Mouse (Mus musculus): ENCODE data around the gene Bmp6. TPM values are rescaled to one million over a fixed set of nuclear protein-coding genes. Genes with fewer than 3 reads are reported as not detected.

The Bmp6 gene
- polyA plus RNA-seq, 1 experiment from 2014 or later = 0.27 TPM

DNA sequence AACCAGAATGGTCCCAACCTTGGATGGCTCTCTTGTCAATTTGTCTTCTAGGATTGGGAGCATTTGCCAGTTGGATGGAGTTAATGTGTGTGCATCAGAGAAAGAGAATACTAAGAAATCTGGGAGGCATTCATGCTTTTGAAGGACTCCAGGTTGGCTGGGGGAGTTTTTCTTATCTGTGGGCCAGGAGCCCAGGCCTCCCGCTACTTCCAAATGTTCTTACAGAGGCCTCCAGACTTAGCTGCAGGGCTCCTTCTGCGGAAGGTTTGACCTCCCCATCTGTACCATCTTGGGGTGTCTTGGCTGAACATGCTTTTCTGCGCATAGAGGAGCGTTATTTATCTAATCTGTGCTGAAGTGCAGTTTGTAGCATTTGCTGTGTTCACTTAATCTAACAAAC is 127.7 kb downstream of the Bmp6 start:
- ATAC-seq (replicated peaks; ENCODE audit: low FRiP score) (no peak), DNase-seq (ENCODE audit: low spot score) (no peak)

DNA sequence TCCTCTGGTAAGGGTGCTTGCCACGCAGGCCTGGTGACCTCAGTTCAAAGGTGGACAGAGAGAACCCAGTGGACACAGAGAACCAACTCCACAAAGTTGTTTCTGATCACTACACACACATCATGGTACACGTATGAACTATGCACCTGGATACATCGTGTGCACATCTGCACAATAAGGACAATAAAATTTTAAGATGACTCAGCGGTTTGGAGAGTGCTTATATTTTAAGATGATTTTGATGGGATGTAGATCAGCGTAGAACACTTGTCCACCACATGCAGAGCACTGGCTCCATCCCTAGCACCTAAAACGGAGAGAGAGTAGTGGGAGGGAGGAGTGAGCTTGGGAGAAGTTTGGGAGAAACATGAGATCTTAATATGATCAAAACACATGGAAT is 128.6 kb downstream of the Bmp6 start:
- H3K9ac ChIP-seq (ENCODE audit: low read depth, low read length) = no peak overlapping the region
- ATAC-seq (replicated peaks; ENCODE audit: low FRiP score) (no peak), DNase-seq (ENCODE audit: low spot score) (no peak)
- WGBS = 84% methylated on average over 6 of the region's 6 CpGs
- no peaks in the 10 kb centered on the region for H3K27me3 ChIP-seq (replicated peaks; ENCODE audit: control insufficient read depth, insufficient read depth, low read length)
- H3K4me3 ChIP-seq (ENCODE audit: low read depth, low read length) = no peak overlapping the region
- H3K4me1 ChIP-seq (replicated peaks; ENCODE audit: control insufficient read depth, insufficient read depth, low read length) = no peaks in the 10 kb centered on the region
- no peaks in the 10 kb centered on the region for H3K36me3 ChIP-seq (ENCODE audit: control insufficient read depth, insufficient read depth, low read length)
- no peak overlapping the region for H3K27ac ChIP-seq (ENCODE audit: low read depth, low read length)
- no peak overlapping the region for H3K4me2 ChIP-seq
- H3K9me3 ChIP-seq (ENCODE audit: control insufficient read depth, low read length) = no peaks in the 10 kb centered on the region

More for the DNA sequence above, 127.7 kb downstream of the Bmp6 start:
- Histone ChIP-seq H3K4me3 (ENCODE audit: low read depth, low read length) (no peak overlapping the region), H3K4me1 (replicated peaks; ENCODE audit: control insufficient read depth, insufficient read depth, low read length) (no peaks in the 10 kb centered on the region), H3K27me3 (replicated peaks; ENCODE audit: control insufficient read depth, insufficient read depth, low read length) (no peaks in the 10 kb centered on the region), H3K9me3 (ENCODE audit: control insufficient read depth, low read length) (no peaks in the 10 kb centered on the region), H3K4me2 (no peak overlapping the region), H3K27ac (ENCODE audit: low read depth, low read length) (no peak overlapping the region), H3K36me3 (ENCODE audit: control insufficient read depth, insufficient read depth, low read length) (no peaks in the 10 kb centered on the region), H3K9ac (ENCODE audit: low read depth, low read length) (no peak overlapping the region)
- WGBS = 80% methylated on average over 4 of the region's 4 CpGs

DNA sequence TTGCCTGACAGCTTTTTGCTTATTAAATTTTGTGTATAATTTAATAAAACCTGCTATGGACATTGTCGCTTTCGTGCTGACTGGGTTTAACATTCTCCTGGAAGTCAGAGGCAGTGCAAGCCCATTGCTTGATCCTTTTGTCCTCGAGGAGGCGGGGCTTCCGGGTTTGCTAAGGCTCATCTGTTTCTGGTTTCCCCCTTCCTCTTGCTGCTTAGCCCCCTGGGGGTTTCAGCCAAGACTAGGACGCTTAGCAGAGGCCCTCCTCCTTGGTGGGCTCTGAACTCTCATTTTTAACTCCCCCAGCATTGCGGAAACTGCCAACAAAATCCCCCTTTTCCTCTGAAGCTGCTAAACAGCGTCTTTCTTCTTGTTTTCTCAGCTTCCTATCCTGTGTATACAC is 132.0 kb downstream of the Bmp6 start:
- no peak overlapping the region for H3K27ac ChIP-seq (ENCODE audit: low read depth, low read length)
- no peak overlapping the region for H3K4me3 ChIP-seq (ENCODE audit: low read depth, low read length)
- ATAC-seq (replicated peaks; ENCODE audit: low FRiP score) = no peak
- H3K9ac ChIP-seq (ENCODE audit: low read depth, low read length) = no peak overlapping the region
- no peak overlapping the region for H3K4me2 ChIP-seq
- H3K4me1 ChIP-seq (replicated peaks; ENCODE audit: control insufficient read depth, insufficient read depth, low read length) = no peaks in the 10 kb centered on the region
- WGBS = 39% methylated on average over 8 of the region's 8 CpGs
- no peaks in the 10 kb centered on the region for H3K36me3 ChIP-seq (ENCODE audit: control insufficient read depth, insufficient read depth, low read length)
- DNase-seq (ENCODE audit: low spot score) = no peak
- no peaks in the 10 kb centered on the region for H3K27me3 ChIP-seq (replicated peaks; ENCODE audit: control insufficient read depth, insufficient read depth, low read length)
- no peaks in the 10 kb centered on the region for H3K9me3 ChIP-seq (ENCODE audit: control insufficient read depth, low read length)

DNA sequence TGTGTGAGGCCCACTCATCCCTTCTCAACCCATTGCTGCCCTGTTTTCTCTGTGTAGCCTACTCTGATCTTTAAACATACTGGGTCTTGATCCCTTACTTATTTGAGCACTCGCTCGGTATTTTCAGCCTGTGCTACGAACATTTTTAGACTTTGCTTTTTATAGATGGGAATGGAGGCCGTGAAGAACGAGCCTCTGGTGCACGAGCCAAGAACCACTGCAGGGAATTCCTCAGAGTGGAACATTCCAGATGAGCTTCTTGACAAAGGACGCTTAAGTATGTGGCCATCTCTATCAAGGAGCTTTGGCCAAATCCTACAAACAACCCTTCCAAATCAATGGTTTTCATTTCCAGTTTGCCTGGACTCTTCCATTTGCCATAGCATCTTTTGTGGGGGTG is 136.1 kb downstream of the Bmp6 start:
- Histone ChIP-seq H3K9ac (ENCODE audit: low read depth, low read length) (no peak overlapping the region), H3K36me3 (ENCODE audit: control insufficient read depth, insufficient read depth, low read length) (no peaks in the 10 kb centered on the region), H3K4me3 (ENCODE audit: low read depth, low read length) (no peak overlapping the region), H3K27me3 (replicated peaks; ENCODE audit: control insufficient read depth, insufficient read depth, low read length) (no peaks in the 10 kb centered on the region), H3K4me2 (no peak overlapping the region), H3K27ac (ENCODE audit: low read depth, low read length) (no peak overlapping the region), H3K4me1 (replicated peaks; ENCODE audit: control insufficient read depth, insufficient read depth, low read length) (no peaks in the 10 kb centered on the region), H3K9me3 (ENCODE audit: control insufficient read depth, low read length) (no peaks in the 10 kb centered on the region)
- DNase-seq (ENCODE audit: low spot score) (no peak), ATAC-seq (replicated peaks; ENCODE audit: low FRiP score) (no peak)
- 82% methylated on average over 7 of the region's 7 CpGs for WGBS

DNA sequence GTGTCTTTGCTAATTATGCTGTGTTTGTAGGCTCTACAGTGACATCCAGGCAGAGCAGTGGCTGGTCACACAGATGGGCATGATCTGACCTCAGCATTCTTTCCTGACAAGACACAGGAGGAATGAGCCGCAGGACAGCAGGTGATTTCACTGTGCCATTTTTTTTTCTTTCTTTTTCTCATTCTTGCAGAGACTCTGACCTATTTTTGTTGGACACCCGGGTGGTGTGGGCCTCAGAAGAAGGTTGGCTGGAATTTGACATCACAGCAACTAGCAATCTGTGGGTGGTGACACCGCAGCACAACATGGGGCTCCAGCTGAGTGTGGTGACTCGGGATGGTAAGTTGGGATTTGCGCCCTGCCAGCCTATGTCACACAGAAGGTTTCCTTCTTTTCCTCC is 139.8 kb downstream of the Bmp6 start:
- H3K36me3 ChIP-seq (ENCODE audit: control insufficient read depth, insufficient read depth, low read length) = no peaks in the 10 kb centered on the region
- WGBS = 82% methylated on average over 5 of the region's 5 CpGs
- H3K9ac ChIP-seq (ENCODE audit: low read depth, low read length) = no peak overlapping the region
- no peaks in the 10 kb centered on the region for H3K27me3 ChIP-seq (replicated peaks; ENCODE audit: control insufficient read depth, insufficient read depth, low read length)
- no peak overlapping the region for H3K4me3 ChIP-seq (ENCODE audit: low read depth, low read length)
- H3K4me2 ChIP-seq = no peak overlapping the region
- no peaks in the 10 kb centered on the region for H3K4me1 ChIP-seq (replicated peaks; ENCODE audit: control insufficient read depth, insufficient read depth, low read length)
- ATAC-seq (replicated peaks; ENCODE audit: low FRiP score) (no peak), DNase-seq (ENCODE audit: low spot score) (no peak)
- no peaks in the 10 kb centered on the region for H3K9me3 ChIP-seq (ENCODE audit: control insufficient read depth, low read length)
- H3K27ac ChIP-seq (ENCODE audit: low read depth, low read length) = no peak overlapping the region

DNA sequence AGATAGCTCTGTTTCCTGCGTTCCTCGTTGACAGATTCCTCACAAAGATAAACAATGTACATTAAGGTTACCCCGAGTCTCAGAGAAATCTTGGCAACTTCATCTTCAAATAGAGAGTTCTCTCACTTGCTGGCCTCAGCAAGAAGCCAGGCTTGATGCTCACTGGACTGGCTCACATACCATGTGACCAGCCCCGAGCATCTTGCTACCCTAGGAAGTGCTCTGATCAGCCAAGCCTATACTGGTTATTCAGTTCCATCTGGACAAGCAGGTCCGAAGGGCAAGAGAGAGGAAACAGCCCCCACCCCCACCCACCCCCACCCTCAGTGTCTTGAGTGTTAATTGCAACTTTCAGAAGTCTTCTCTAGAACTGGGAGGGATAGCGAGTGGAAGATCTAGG is 141.9 kb downstream of the Bmp6 start:
- ATAC-seq (replicated peaks; ENCODE audit: low FRiP score) (no peak), DNase-seq (ENCODE audit: low spot score) (no peak)
- Histone ChIP-seq H3K4me2 (no peak overlapping the region), H3K4me3 (ENCODE audit: low read depth, low read length) (no peak overlapping the region), H3K27ac (ENCODE audit: low read depth, low read length) (no peak overlapping the region), H3K9me3 (ENCODE audit: control insufficient read depth, low read length) (no peaks in the 10 kb centered on the region), H3K9ac (ENCODE audit: low read depth, low read length) (no peak overlapping the region), H3K27me3 (replicated peaks; ENCODE audit: control insufficient read depth, insufficient read depth, low read length) (no peaks in the 10 kb centered on the region), H3K36me3 (ENCODE audit: control insufficient read depth, insufficient read depth, low read length) (no peaks in the 10 kb centered on the region), H3K4me1 (replicated peaks; ENCODE audit: control insufficient read depth, insufficient read depth, low read length) (no peaks in the 10 kb centered on the region)
- 74% methylated on average over 6 of the region's 6 CpGs for WGBS

DNA sequence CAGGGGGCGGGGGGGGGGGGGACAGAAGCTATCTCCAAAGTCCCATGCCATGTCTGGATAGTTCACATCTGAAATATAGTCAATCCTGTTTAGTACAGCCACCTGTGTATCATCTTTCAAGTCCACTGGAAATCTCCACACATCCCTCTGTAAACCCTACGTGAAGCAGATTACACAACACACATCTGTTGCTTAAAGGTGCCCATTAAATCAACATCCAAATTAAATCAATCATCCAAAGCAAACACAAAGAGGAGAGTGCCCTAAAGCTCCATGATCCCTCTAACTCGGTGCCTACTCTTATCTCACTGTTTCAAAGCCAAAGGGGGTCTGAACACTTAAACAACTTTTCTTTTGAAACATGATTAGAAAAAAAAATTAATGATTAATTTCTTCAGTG is 151.8 kb downstream of the Bmp6 start:
- peaks cover 8% of the 10 kb centered on the region; the same call in 1 of the 2 replicates for H3K36me3 ChIP-seq (ENCODE audit: control insufficient read depth, insufficient read depth, low read length)
- 52% methylated on average over 3 of the region's 3 CpGs for WGBS
- DNase-seq (ENCODE audit: low spot score) = no peak
- ATAC-seq (replicated peaks; ENCODE audit: low FRiP score) = no peak
- H3K4me2 ChIP-seq = no peak overlapping the region
- H3K9me3 ChIP-seq (ENCODE audit: control insufficient read depth, low read length) = no peaks in the 10 kb centered on the region
- H3K4me1 ChIP-seq (replicated peaks; ENCODE audit: control insufficient read depth, insufficient read depth, low read length) = no peaks in the 10 kb centered on the region
- no peak overlapping the region for H3K9ac ChIP-seq (ENCODE audit: low read depth, low read length)
- H3K27ac ChIP-seq (ENCODE audit: low read depth, low read length) = no peak overlapping the region
- H3K27me3 ChIP-seq (replicated peaks; ENCODE audit: control insufficient read depth, insufficient read depth, low read length) = no peaks in the 10 kb centered on the region
- H3K4me3 ChIP-seq (ENCODE audit: low read depth, low read length) = no peak overlapping the region

DNA sequence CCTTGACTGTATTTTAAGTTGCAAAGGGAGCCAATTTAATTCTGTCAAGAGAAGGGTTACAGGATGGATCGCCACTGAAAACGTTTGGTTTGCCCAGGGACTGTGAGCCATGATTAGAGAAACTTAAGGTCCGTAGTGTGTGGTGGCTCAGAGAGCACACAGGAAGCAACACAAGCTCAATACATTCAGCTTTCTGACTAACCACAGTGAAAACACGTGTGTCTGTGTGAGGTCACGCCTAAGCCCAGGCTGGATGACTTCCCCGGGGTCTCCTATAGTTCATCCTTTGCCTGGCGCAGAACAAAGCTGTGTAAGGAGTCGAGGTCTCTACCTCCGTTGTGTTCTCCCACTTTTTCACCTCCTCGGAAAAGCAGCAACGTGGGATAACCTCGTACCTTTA is 156.4 kb downstream of the Bmp6 start:
- 85% methylated on average over 12 of the region's 12 CpGs for WGBS
- ATAC-seq (replicated peaks; ENCODE audit: low FRiP score) (no peak), DNase-seq (ENCODE audit: low spot score) (no peak)
- Histone ChIP-seq H3K27ac (ENCODE audit: low read depth, low read length) (no peak overlapping the region), H3K4me1 (replicated peaks; ENCODE audit: control insufficient read depth, insufficient read depth, low read length) (no peaks in the 10 kb centered on the region), H3K4me3 (ENCODE audit: low read depth, low read length) (no peak overlapping the region), H3K9me3 (ENCODE audit: control insufficient read depth, low read length) (no peaks in the 10 kb centered on the region), H3K9ac (ENCODE audit: low read depth, low read length) (no peak overlapping the region), H3K36me3 (ENCODE audit: control insufficient read depth, insufficient read depth, low read length) (peaks cover 26% of the 10 kb centered on the region), H3K27me3 (replicated peaks; ENCODE audit: control insufficient read depth, insufficient read depth, low read length) (no peaks in the 10 kb centered on the region), H3K4me2 (no peak overlapping the region)

DNA sequence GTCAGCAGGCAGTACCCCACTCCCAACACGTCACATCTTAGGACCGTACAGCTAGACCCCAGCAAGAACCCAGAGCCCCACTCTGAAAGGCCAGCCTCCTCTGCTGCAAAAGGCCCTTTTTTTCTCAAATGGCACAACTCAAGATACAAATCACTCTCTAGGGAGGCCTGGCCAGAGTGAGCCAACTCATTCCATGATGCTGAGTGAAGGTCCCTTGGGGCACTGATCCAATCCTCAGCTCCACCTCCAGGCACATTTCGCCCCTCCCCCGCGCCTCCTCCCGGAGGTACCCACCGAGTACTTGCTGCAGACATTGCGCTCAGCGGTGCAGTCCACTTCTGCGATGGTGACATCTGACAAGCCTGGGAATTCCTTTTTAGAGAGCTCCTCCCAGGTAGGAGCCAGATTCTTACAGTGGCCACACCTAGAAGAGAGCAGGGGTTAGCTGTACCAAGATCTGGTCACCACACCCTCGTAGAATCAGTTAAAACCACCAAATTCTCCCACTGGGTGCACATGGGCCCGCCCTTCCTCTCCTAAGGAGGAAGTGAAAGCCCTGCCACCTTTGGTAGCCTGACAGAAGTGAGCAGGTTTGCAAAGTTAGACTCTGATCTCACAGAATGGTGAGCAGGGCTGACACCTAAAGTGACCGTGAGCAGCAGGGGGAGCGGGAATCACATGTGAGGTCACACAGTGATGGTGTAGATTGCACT is 158.4 kb downstream of the Bmp6 start:
- Histone ChIP-seq H3K4me1 (replicated peaks; ENCODE audit: control insufficient read depth, insufficient read depth, low read length) (no peaks in the 10 kb centered on the region), H3K9me3 (ENCODE audit: control insufficient read depth, low read length) (no peaks in the 10 kb centered on the region), H3K9ac (ENCODE audit: low read depth, low read length) (no peak overlapping the region), H3K27ac (ENCODE audit: low read depth, low read length) (no peak overlapping the region), H3K27me3 (replicated peaks; ENCODE audit: control insufficient read depth, insufficient read depth, low read length) (no peaks in the 10 kb centered on the region), H3K4me2 (no peak overlapping the region), H3K36me3 (ENCODE audit: control insufficient read depth, insufficient read depth, low read length) (peaks cover 41% of the 10 kb centered on the region), H3K4me3 (ENCODE audit: low read depth, low read length) (no peak overlapping the region)
- WGBS = 81% methylated on average over 14 of the region's 14 CpGs
- DNase-seq (ENCODE audit: low spot score) (no peak), ATAC-seq (replicated peaks; ENCODE audit: low FRiP score) (no peak)

Measured in liver, embryonic 11.5 days (tissue).